Mouse (Mus musculus) midbrain, embryonic 13.5 days (tissue): Measurements from ENCODE around the gene Arid3a. TPM values are rescaled to one million over a fixed set of nuclear protein-coding genes. Genes with fewer than 3 reads are reported as not detected.

Source experiments
- ATAC-seq: fragments of 200-750 bp; cut with Nextera tagmentation; 2 replicates; pipeline ENCODE4 v1.8.0; 2017; ENCODE audit warnings: mild to moderate bottlenecking, moderate TSS enrichment, moderate library complexity
- H3K27ac ChIP-seq: fragments of 300-500 bp; sonication (generic); 2 replicates; pipeline ENCODE4 v1.5.1; 2015; ENCODE audit warnings: inconsistent platforms, mild to moderate bottlenecking, moderate library complexity
- H3K27me3 ChIP-seq: fragments of 300-500 bp; sonication (generic); 2 replicates; pipeline ENCODE4 v1.6.1; 2015; ENCODE audit warnings: mild to moderate bottlenecking, inconsistent platforms
- H3K36me3 ChIP-seq: fragments of 300-500 bp; sonication (generic); 2 replicates; pipeline ENCODE4 v1.6.1; 2015; ENCODE audit warnings: mild to moderate bottlenecking, inconsistent platforms
- H3K4me1 ChIP-seq: fragments of 300-500 bp; sonication (generic); replicated peaks from 2 replicates; pipeline ENCODE4 v1.6.1; 2015; ENCODE audit warnings: inconsistent platforms
- H3K4me2 ChIP-seq: fragments of 300-500 bp; sonication (generic); replicated peaks from 2 replicates; pipeline ENCODE4 v1.6.1; 2015; ENCODE audit warnings: moderate library complexity, mild to moderate bottlenecking, inconsistent platforms
- H3K4me3 ChIP-seq: fragments of 300-500 bp; sonication (generic); replicated peaks from 2 replicates; pipeline ENCODE4 v1.5.1; 2015; ENCODE audit warnings: mild to moderate bottlenecking, inconsistent platforms
- H3K9ac ChIP-seq: fragments of 300-500 bp; sonication (generic); replicated peaks from 2 replicates; pipeline ENCODE4 v1.6.1; 2015; ENCODE audit warnings: mild to moderate bottlenecking, inconsistent platforms
- H3K9me3 ChIP-seq: fragments of 300-500 bp; sonication (generic); 2 replicates; pipeline ENCODE4 v1.6.1; 2016; ENCODE audit warnings: mild to moderate bottlenecking, inconsistent platforms
- WGBS: fragments of 180-500 bp; shearing (Covaris S2); methylation state at CpG from one replicate; pipeline ENCODE4 v1.1.7; 2015; 5-methylcytosine and 5-hydroxymethylcytosine counted together
- polyA plus RNA-seq: library from polyadenylated mRNA; unstranded; fragments of >200 nt; fragmentation: Nextera tagmentation; extraction: Ambion mirVana; gene quantifications from 2 replicates; pipeline ENCODE4 v1.2.1, GENCODE M21; 2015

The Arid3a gene
- polyA plus RNA-seq, 1 experiment from 2014 or later: 3.9 TPM

- peak overlapping the region; percentile 75 for H3K4me3 ChIP-seq
- H3K9ac ChIP-seq: peak overlapping the region; percentile 84
- H3K4me1 ChIP-seq: peaks cover 14% of the 10 kb centered on the region
- peaks cover 6% of the 10 kb centered on the region; the same call in 1 of the 2 replicates for H3K27me3 ChIP-seq
- no peaks in the 10 kb centered on the region for H3K9me3 ChIP-seq
- WGBS: 21% methylated on average over 10 of the region's 10 CpGs
- H3K4me2 ChIP-seq: peak overlapping the region; percentile 90
- no peak overlapping the region; the same call in 1 of the 2 replicates for H3K27ac ChIP-seq
- ATAC-seq: peak; percentile 2; the same call in 1 of the 2 replicates
- H3K36me3 ChIP-seq: peaks cover 43% of the 10 kb centered on the region
These were observed 33.9 kb downstream of the Arid3a start for GRCm38 (mm10) chr10:79960671-79961294.

- peaks cover 15% of the 10 kb centered on the region for H3K27me3 ChIP-seq
- no peak overlapping the region for H3K4me3 ChIP-seq
- H3K9me3 ChIP-seq: no peaks in the 10 kb centered on the region
- 96% methylated on average over 7 of the region's 7 CpGs for WGBS
- H3K4me1 ChIP-seq: peaks cover 11% of the 10 kb centered on the region
- no peak for ATAC-seq
- no peak overlapping the region for H3K9ac ChIP-seq
- no peak overlapping the region for H3K27ac ChIP-seq
- H3K36me3 ChIP-seq: peaks cover 73% of the 10 kb centered on the region
- H3K4me2 ChIP-seq: no peak overlapping the region
These were observed 37.9 kb downstream of the Arid3a start for GRCm38 (mm10) chr10:79964727-79965126.

- H3K4me3 ChIP-seq: no peak overlapping the region
- peaks cover 21% of the 10 kb centered on the region for H3K27me3 ChIP-seq
- peaks cover 10% of the 10 kb centered on the region for H3K4me1 ChIP-seq
- ATAC-seq: no peak
- H3K36me3 ChIP-seq: peaks cover 73% of the 10 kb centered on the region
- no peak overlapping the region for H3K4me2 ChIP-seq
- no peak overlapping the region for H3K27ac ChIP-seq
- no peak overlapping the region for H3K9ac ChIP-seq
- no peaks in the 10 kb centered on the region for H3K9me3 ChIP-seq
- 87% methylated on average over 5 of the region's 5 CpGs for WGBS
These were observed 38.5 kb downstream of the Arid3a start for GRCm38 (mm10) chr10:79965325-79965724.

GRCm38 (mm10) chr10:79966886-79967400 lies 40.1 kb downstream of the Arid3a start:
- Histone ChIP-seq H3K36me3 (peaks cover 67% of the 10 kb centered on the region), H3K9me3 (no peaks in the 10 kb centered on the region), H3K27me3 (peaks cover 37% of the 10 kb centered on the region), H3K9ac (no peak overlapping the region), H3K27ac (no peak overlapping the region), H3K4me2 (no peak overlapping the region), H3K4me3 (no peak overlapping the region), H3K4me1 (peaks cover 9% of the 10 kb centered on the region)
- WGBS: 93% methylated on average over 5 of the region's 5 CpGs
- no peak for ATAC-seq

- WGBS: 86% methylated on average over 1 of the region's 1 CpGs
- H3K27me3 ChIP-seq: peaks cover 50% of the 10 kb centered on the region
- peaks cover 55% of the 10 kb centered on the region for H3K36me3 ChIP-seq
These were observed 41.3 kb downstream of the Arid3a start for GRCm38 (mm10) chr10:79968181-79968580.

GRCm38 (mm10) chr10:79969124-79969568 lies 42.3 kb downstream of the Arid3a start:
- WGBS: 16% methylated on average over 3 of the region's 3 CpGs
- Histone ChIP-seq H3K4me1 (peaks cover 9% of the 10 kb centered on the region), H3K36me3 (peaks cover 52% of the 10 kb centered on the region), H3K9me3 (no peaks in the 10 kb centered on the region), H3K4me2 (no peak overlapping the region), H3K4me3 (no peak overlapping the region), H3K9ac (no peak overlapping the region), H3K27ac (no peak overlapping the region), H3K27me3 (peaks cover 52% of the 10 kb centered on the region)
- ATAC-seq: no peak

More at GRCm38 (mm10) chr10:79968181-79968580, 41.3 kb downstream of the Arid3a start:
- Histone ChIP-seq H3K4me2 (no peak overlapping the region), H3K9ac (no peak overlapping the region), H3K4me3 (no peak overlapping the region), H3K27ac (no peak overlapping the region), H3K9me3 (no peaks in the 10 kb centered on the region), H3K4me1 (peaks cover 9% of the 10 kb centered on the region)
- ATAC-seq: no peak

GRCm38 (mm10) chr10:79970415-79971182 lies 43.8 kb downstream of the Arid3a start, which contains the start of gene Grin3b:
Gene Grin3b (plus strand): TSS chr10:79970715.
- Histone ChIP-seq H3K4me2 (peak within 1 kb of the TSS; percentile 53), H3K9me3 (no peaks in the 10 kb centered on the region), H3K4me1 (peaks cover 9% of the 10 kb centered on the region), H3K4me3 (peak within 1 kb of the TSS; percentile 32), H3K9ac (peak within 1 kb of the TSS; percentile 51; the same call in 1 of the 2 replicates), H3K27me3 (peaks cover 52% of the 10 kb centered on the region), H3K27ac (no peak within 1 kb of the TSS), H3K36me3 (peaks cover 48% of the 10 kb centered on the region)
- peak; percentile 16; the same call in 1 of the 2 replicates for ATAC-seq
- 8% methylated on average over 47 of the region's 47 CpGs for WGBS

- WGBS: 4% methylated on average over 21 of the region's 21 CpGs
These were observed 44.3 kb downstream of the Arid3a start for GRCm38 (mm10) chr10:79971183-79971497.

GRCm38 (mm10) chr10:79972831-79973230 lies 46.0 kb downstream of the Arid3a start:
- no peak for ATAC-seq
- Histone ChIP-seq H3K9ac (no peak overlapping the region), H3K27me3 (peaks cover 52% of the 10 kb centered on the region), H3K27ac (no peak overlapping the region), H3K4me3 (no peak overlapping the region), H3K4me1 (peaks cover 9% of the 10 kb centered on the region), H3K4me2 (no peak overlapping the region), H3K9me3 (no peaks in the 10 kb centered on the region), H3K36me3 (peaks cover 48% of the 10 kb centered on the region)
- 67% methylated on average over 14 of the region's 14 CpGs for WGBS

More at GRCm38 (mm10) chr10:79971183-79971497, 44.3 kb downstream of the Arid3a start:
- Histone ChIP-seq H3K9me3 (no peaks in the 10 kb centered on the region), H3K4me3 (peak overlapping the region; percentile 32), H3K36me3 (peaks cover 48% of the 10 kb centered on the region), H3K9ac (peak overlapping the region; percentile 51; the same call in 1 of the 2 replicates), H3K27ac (no peak overlapping the region), H3K4me2 (peak overlapping the region; percentile 53), H3K4me1 (peaks cover 9% of the 10 kb centered on the region), H3K27me3 (peaks cover 52% of the 10 kb centered on the region)
- no peak for ATAC-seq

- H3K9ac ChIP-seq: no peak overlapping the region
- H3K9me3 ChIP-seq: no peaks in the 10 kb centered on the region
- no peak overlapping the region for H3K27ac ChIP-seq
- ATAC-seq: no peak
- H3K4me1 ChIP-seq: peaks cover 9% of the 10 kb centered on the region
- peaks cover 52% of the 10 kb centered on the region for H3K36me3 ChIP-seq
- peaks cover 43% of the 10 kb centered on the region for H3K27me3 ChIP-seq
- H3K4me3 ChIP-seq: no peak overlapping the region
- 89% methylated on average over 21 of the region's 21 CpGs for WGBS
- H3K4me2 ChIP-seq: no peak overlapping the region
These were observed 47.2 kb downstream of the Arid3a start for GRCm38 (mm10) chr10:79974087-79974486.

- Histone ChIP-seq H3K9me3 (no peaks in the 10 kb centered on the region), H3K9ac (no peak overlapping the region), H3K27ac (no peak overlapping the region), H3K4me1 (peaks cover 9% of the 10 kb centered on the region), H3K36me3 (peaks cover 57% of the 10 kb centered on the region), H3K4me2 (no peak overlapping the region), H3K4me3 (no peak overlapping the region), H3K27me3 (peaks cover 37% of the 10 kb centered on the region)
- ATAC-seq: no peak
- WGBS: 86% methylated on average over 8 of the region's 8 CpGs
These were observed 47.8 kb downstream of the Arid3a start for GRCm38 (mm10) chr10:79974668-79975067.
